Mouse (Mus musculus) CH12.LX (cell line): ENCODE results near the gene Slc4a1. TPM values are rescaled to one million over a fixed set of nuclear protein-coding genes. Genes with fewer than 3 reads are reported as not detected.

Experiments used
- DNase-seq: peaks from one replicate; pipeline ENCODE4 v3.0.0-alpha.2; 2013; ENCODE audit errors: extremely low read depth
- H3K27ac ChIP-seq: 2 replicates; pipeline ENCODE4 v1.5.1; 2012; ENCODE audit warnings: low read depth, mild to moderate bottlenecking, control low read depth, moderate library complexity; ENCODE audit not compliant: insufficient read depth
- H3K27me3 ChIP-seq: replicated peaks from 2 replicates; pipeline ENCODE3; 2012; ENCODE audit warnings: inconsistent platforms
- H3K36me3 ChIP-seq, 2 experiments: replicated peaks in 1 of 2; 2 replicates each; pipeline versions ENCODE3 to v1.6.1; 2012; ENCODE audit warnings: inconsistent platforms in 1 of 2, low read length in 1 of 2, mild to moderate bottlenecking in 1 of 2, mixed read lengths in 1 of 2, moderate library complexity in 1 of 2; ENCODE audit not compliant: control insufficient read depth in 1 of 2, insufficient read depth in 1 of 2
- H3K4me1 ChIP-seq, 2 experiments: 2 replicates each; pipeline ENCODE4 v1.6.1; 2012; ENCODE audit warnings: inconsistent platforms in 1 of 2, moderate library complexity in 1 of 2; ENCODE audit not compliant: insufficient read depth in 2 of 2, control insufficient read depth in 1 of 2
- H3K4me2 ChIP-seq: 2 replicates; pipeline ENCODE4 v1.6.1; 2012; ENCODE audit warnings: low read depth, mild to moderate bottlenecking, control low read depth; ENCODE audit not compliant: poor library complexity, insufficient read depth, severe bottlenecking
- H3K4me3 ChIP-seq, 3 experiments: fragments of 150-350 bp in 1 of 3; sonication (generic) in 1 of 3; replicated peaks in 1 of 3; 2 replicates each; pipeline versions ENCODE3 to v1.5.1; 2011 to 2012; ENCODE audit warnings: low read depth in 2 of 3, low read length in 2 of 3, mild to moderate bottlenecking in 2 of 3, moderate library complexity in 2 of 3, control low read depth in 1 of 3, improper control_type of control experiment in 1 of 3, inconsistent platforms in 1 of 3, mixed read lengths in 1 of 3; ENCODE audit not compliant: poor library complexity in 1 of 3
- H3K79me2 ChIP-seq: replicated peaks from 2 replicates; pipeline ENCODE4 v1.6.1; 2012; ENCODE audit warnings: mild to moderate bottlenecking, moderate library complexity; ENCODE audit not compliant: control insufficient read depth, poor library complexity, insufficient read depth, severe bottlenecking; ENCODE audit errors: extremely low read depth
- H3K9ac ChIP-seq: 2 replicates; pipeline ENCODE4 v1.6.1; 2012; ENCODE audit warnings: low read depth, mild to moderate bottlenecking, control low read depth, moderate library complexity; ENCODE audit not compliant: insufficient read depth
- H3K9me3 ChIP-seq: replicated peaks from 2 replicates; pipeline ENCODE3; 2012; ENCODE audit warnings: low read length, inconsistent platforms, mixed read lengths
- CHD2 ChIP-seq: IDR thresholded peaks from 2 replicates; pipeline ENCODE4 v1.6.1; 2011; ENCODE audit warnings: low read length, improper control_type of control experiment
- CTCF ChIP-seq, 2 experiments: IDR thresholded peaks in 1 of 2; conservative IDR thresholded peaks in 1 of 2; 2 replicates each; pipeline ENCODE4 v1.5.1; 2011 to 2012; ENCODE audit warnings: low read depth in 2 of 2, low read length in 2 of 2, improper control_type of control experiment in 1 of 2, inconsistent platforms in 1 of 2, mild to moderate bottlenecking in 1 of 2, moderate library complexity in 1 of 2
- MAX ChIP-seq: IDR thresholded peaks from 2 replicates; pipeline ENCODE4 v1.6.1; 2011; ENCODE audit warnings: low read length, improper control_type of control experiment
- MYC ChIP-seq: IDR thresholded peaks from 2 replicates; pipeline ENCODE4 v1.6.1; 2011; ENCODE audit warnings: low read depth, mild to moderate bottlenecking, improper control_type of control experiment, low read length
- PAX5 ChIP-seq: IDR thresholded peaks from 2 replicates; pipeline ENCODE4 v1.6.1; 2012; ENCODE audit warnings: low read length, inconsistent platforms, mixed read lengths
- POLR2AphosphoS2 ChIP-seq: IDR thresholded peaks from 2 replicates; pipeline ENCODE4 v1.6.1; 2011; ENCODE audit warnings: low read depth, low read length, improper control_type of control experiment
- RAD21 ChIP-seq: IDR thresholded peaks from 2 replicates; pipeline ENCODE4 v1.6.1; 2011; ENCODE audit warnings: low read depth, mild to moderate bottlenecking, low read length, improper control_type of control experiment, moderate library complexity
- SMC3 ChIP-seq: IDR thresholded peaks from 2 replicates; pipeline ENCODE4 v1.6.1; 2011; ENCODE audit warnings: low read depth, low read length, improper control_type of control experiment
- ZKSCAN1 ChIP-seq: IDR thresholded peaks from 2 replicates; pipeline ENCODE4 v1.6.1; 2012; ENCODE audit warnings: low read depth, inconsistent platforms, low read length, improper control_type of control experiment, borderline replicate concordance
- ZNF384 ChIP-seq: IDR thresholded peaks from 2 replicates; pipeline ENCODE4 v1.6.1; 2012; ENCODE audit warnings: low read depth, low read length, improper control_type of control experiment, inconsistent platforms
- dilution Hi-C: fragments of 300-500 bp; cut with MboI; formaldehyde crosslinking; loops from 2 replicates; pipeline ENCODE4 v1.14.3; 2020; ENCODE audit warnings: low sequenced_read_pairs; ENCODE audit not compliant: extremely low pct_unique_long_range_greater_than_20kb, extremely low pct_ligation_motif_present
- in situ Hi-C: fragments of 300-500 bp; cut with MboI; formaldehyde crosslinking; loops from 3 replicates; pipeline ENCODE4 v1.14.3; 2019; ENCODE audit warnings: low sequenced_read_pairs, low pct_ligation_motif_present, low pct_unique_long_range_greater_than_20kb, mixed read lengths
- polyA plus RNA-seq: library from polyadenylated mRNA; unstranded; fragments of >175 nt; gene quantifications from 2 replicates; pipeline ENCODE4 v1.2.1, GENCODE M21; 2012; ENCODE audit warnings: low read depth; ENCODE audit not compliant: insufficient read length
- total RNA-seq, 2 experiments: library from RNA; depleted of rRNA; stranded (reverse); fragments of 300-350 nt in 1 of 2; fragments of >200 nt in 1 of 2; gene quantifications; 2 replicates each; pipeline ENCODE4 v1.2.3; 2012 to 2014

Gene Slc4a1
- total and polyA plus RNA-seq, 3 experiments: 0.08 TPM; not detected in 2

GRCm38 (mm10) chr11:102304141-102304540 lies 61.9 kb downstream of the Slc4a1 start:
- H3K4me1 ChIP-seq: peaks cover 0 to 14% of the 10 kb centered on the region in 2 experiments; a peak in 3 of 4 replicates
- dilution Hi-C loops: loop anchor here (25.0 kb wide), 1 partner anchor 108 kb away; the partner anchor contains the start of gene Slc25a39
- H3K4me3 ChIP-seq: no peak overlapping the region
- no peak overlapping the region for H3K4me2 ChIP-seq
- DNase-seq: no peak
- in situ Hi-C loops: loop anchor here (5.0 kb wide), 1 partner anchor 128 kb away; the partner anchor contains the start of gene Grn
- peaks cover 30 to 46% of the 10 kb centered on the region in 2 experiments for H3K36me3 ChIP-seq
- H3K27me3 ChIP-seq: no peaks in the 10 kb centered on the region
- peak; percentile 36; the same call in 1 of the 2 replicates for TF ChIP-seq CHD2
- no peak; the same call in 1 of the 2 replicates for TF ChIP-seq POLR2AphosphoS2
- H3K27ac ChIP-seq: no peak overlapping the region
- no peaks in the 10 kb centered on the region for H3K79me2 ChIP-seq
- H3K9ac ChIP-seq: no peak overlapping the region
- peaks cover 2% of the 10 kb centered on the region for H3K9me3 ChIP-seq

- no peak overlapping the region for H3K4me3 ChIP-seq
- H3K79me2 ChIP-seq: peaks cover 9% of the 10 kb centered on the region
- peaks cover 5 to 28% of the 10 kb centered on the region in 2 experiments; a peak in 3 of 4 replicates for H3K4me1 ChIP-seq
- peaks cover 2% of the 10 kb centered on the region for H3K9me3 ChIP-seq
- peaks cover 0 to 9% of the 10 kb centered on the region in 2 experiments for H3K36me3 ChIP-seq
- TF ChIP-seq CHD2: no peak
- TF ChIP-seq SMC3: peak; percentile 66
- TF ChIP-seq PAX5: no peak
- TF ChIP-seq CTCF (conservative IDR thresholded peaks at IDR 0.05 in 1 of 2, IDR thresholded peaks at IDR 0.05 in 1 of 2; ENCODE audit: low read depth in 2 of 2, low read length in 2 of 2): peak; percentile 76 to 78
- peak; percentile 66 for TF ChIP-seq RAD21
- no peak for TF ChIP-seq ZKSCAN1
- TF ChIP-seq MYC: 0 out of 2 replicates have a peak, but pooled peaks have one; percentile 32
- TF ChIP-seq MAX: peak; percentile 48; the same call in 1 of the 2 replicates
- peak; percentile 97 for TF ChIP-seq ZNF384
- peak; percentile 87 for DNase-seq
- H3K4me2 ChIP-seq: no peak overlapping the region
- H3K27me3 ChIP-seq: no peaks in the 10 kb centered on the region
- H3K9ac ChIP-seq: no peak overlapping the region
- dilution Hi-C loops: loop anchor here (25.0 kb wide), 1 partner anchor 112 kb away; the partner anchor contains the start of gene Slc25a39
- in situ Hi-C loops: loop anchor here (5.0 kb wide), 1 partner anchor 132 kb away; the partner anchor contains the start of gene Grn
- no peak overlapping the region for H3K27ac ChIP-seq
These were observed 66.2 kb downstream of the Slc4a1 start for GRCm38 (mm10) chr11:102299839-102300238.

Other genes with a start within 250 kb of the Slc4a1 start
- not detected in 2 replicates for gene Nags, start 220.7 kb downstream of the Slc4a1 start, total RNA-seq (2012; rRNA removed)
- gene Nags, start 220.7 kb downstream of the Slc4a1 start, total RNA-seq (2014; rRNA removed): not detected in 2 replicates
- gene Nags, start 220.7 kb downstream of the Slc4a1 start, polyA plus RNA-seq: not detected in 2 replicates
- gene Tmem101, start 209.8 kb downstream of the Slc4a1 start, total RNA-seq (2012; rRNA removed): 56.7 and 63.1 TPM in 2 replicates
- gene Tmem101, start 209.8 kb downstream of the Slc4a1 start, total RNA-seq (2014; rRNA removed): 36.1 and 38.5 TPM in 2 replicates
- 29.7 and 35.4 TPM in 2 replicates for gene Tmem101, start 209.8 kb downstream of the Slc4a1 start, polyA plus RNA-seq
- 66.9 and 78.7 TPM in 2 replicates for gene Lsm12, start 180.9 kb downstream of the Slc4a1 start, total RNA-seq (2012; rRNA removed)
- 70.0 and 78.9 TPM in 2 replicates for gene Lsm12, start 180.9 kb downstream of the Slc4a1 start, total RNA-seq (2014; rRNA removed)
- 164 and 185 TPM in 2 replicates for gene Lsm12, start 180.9 kb downstream of the Slc4a1 start, polyA plus RNA-seq
- gene G6pc3, start 176.6 kb downstream of the Slc4a1 start, total RNA-seq (2012; rRNA removed): 31.9 and 34.7 TPM in 2 replicates
- 26.3 and 31.3 TPM in 2 replicates for gene G6pc3, start 176.6 kb downstream of the Slc4a1 start, total RNA-seq (2014; rRNA removed)
- gene G6pc3, start 176.6 kb downstream of the Slc4a1 start, polyA plus RNA-seq: 65.6 and 72.3 TPM in 2 replicates
- 49.6 and 49.9 TPM in 2 replicates for gene Hdac5, start 136.0 kb downstream of the Slc4a1 start, total RNA-seq (2012; rRNA removed)
- gene Hdac5, start 136.0 kb downstream of the Slc4a1 start, total RNA-seq (2014; rRNA removed): 23.3 and 24.9 TPM in 2 replicates
- 46.4 and 53.9 TPM in 2 replicates for gene Hdac5, start 136.0 kb downstream of the Slc4a1 start, polyA plus RNA-seq
- gene BC030867, start 117.3 kb downstream of the Slc4a1 start, total RNA-seq (2012; rRNA removed): 25.6 and 26.2 TPM in 2 replicates
- gene BC030867, start 117.3 kb downstream of the Slc4a1 start, total RNA-seq (2014; rRNA removed): 9.7 and 11.4 TPM in 2 replicates
- 34.0 and 35.2 TPM in 2 replicates for gene BC030867, start 117.3 kb downstream of the Slc4a1 start, polyA plus RNA-seq
- 0.04 TPM in 1 of 2 replicates, not detected in the other for gene Asb16, start 97.5 kb downstream of the Slc4a1 start, total RNA-seq (2012; rRNA removed)
- not detected in 2 replicates for gene Asb16, start 97.5 kb downstream of the Slc4a1 start, total RNA-seq (2014; rRNA removed)
- not detected in 2 replicates for gene Asb16, start 97.5 kb downstream of the Slc4a1 start, polyA plus RNA-seq
- 27.8 and 31.0 TPM in 2 replicates for gene Tmub2, start 81.3 kb downstream of the Slc4a1 start, total RNA-seq (2012; rRNA removed)
- gene Tmub2, start 81.3 kb downstream of the Slc4a1 start, total RNA-seq (2014; rRNA removed): 24.8 and 27.0 TPM in 2 replicates
- 32.4 and 32.9 TPM in 2 replicates for gene Tmub2, start 81.3 kb downstream of the Slc4a1 start, polyA plus RNA-seq
- gene Atxn7l3, start 69.6 kb downstream of the Slc4a1 start, total RNA-seq (2012; rRNA removed): 46.6 and 51.3 TPM in 2 replicates
- gene Atxn7l3, start 69.6 kb downstream of the Slc4a1 start, total RNA-seq (2014; rRNA removed): 38.3 and 40.7 TPM in 2 replicates
- gene Atxn7l3, start 69.6 kb downstream of the Slc4a1 start, polyA plus RNA-seq: 52.0 and 59.0 TPM in 2 replicates
- gene Ubtf, start 46.5 kb downstream of the Slc4a1 start, total RNA-seq (2012; rRNA removed): 126 and 142 TPM in 2 replicates
- 89.9 and 99.8 TPM in 2 replicates for gene Ubtf, start 46.5 kb downstream of the Slc4a1 start, total RNA-seq (2014; rRNA removed)
- gene Ubtf, start 46.5 kb downstream of the Slc4a1 start, polyA plus RNA-seq: 124 and 149 TPM in 2 replicates
- gene Rundc3a, start 27.2 kb upstream of the Slc4a1 start, total RNA-seq (2012; rRNA removed): 9.0 and 16.3 TPM in 2 replicates
- 1.3 and 1.4 TPM in 2 replicates for gene Rundc3a, start 27.2 kb upstream of the Slc4a1 start, total RNA-seq (2014; rRNA removed)
- gene Rundc3a, start 27.2 kb upstream of the Slc4a1 start, polyA plus RNA-seq: 3.3 and 4.8 TPM in 2 replicates
- 169 and 199 TPM in 2 replicates for gene Slc25a39, start 41.7 kb upstream of the Slc4a1 start, total RNA-seq (2012; rRNA removed)
- 108 and 112 TPM in 2 replicates for gene Slc25a39, start 41.7 kb upstream of the Slc4a1 start, total RNA-seq (2014; rRNA removed)
- 198 and 226 TPM in 2 replicates for gene Slc25a39, start 41.7 kb upstream of the Slc4a1 start, polyA plus RNA-seq
- 106 and 165 TPM in 2 replicates for gene Grn, start 64.1 kb upstream of the Slc4a1 start, total RNA-seq (2012; rRNA removed)
- 63.7 and 80.6 TPM in 2 replicates for gene Grn, start 64.1 kb upstream of the Slc4a1 start, total RNA-seq (2014; rRNA removed)
- gene Grn, start 64.1 kb upstream of the Slc4a1 start, polyA plus RNA-seq: 420 and 453 TPM in 2 replicates
- gene Fam171a2, start 81.5 kb upstream of the Slc4a1 start, total RNA-seq (2012; rRNA removed): not detected in 2 replicates
- gene Fam171a2, start 81.5 kb upstream of the Slc4a1 start, total RNA-seq (2014; rRNA removed): not detected in 2 replicates
- not detected in 2 replicates for gene Fam171a2, start 81.5 kb upstream of the Slc4a1 start, polyA plus RNA-seq
- 2.2 and 3.0 TPM in 2 replicates for gene Itga2b, start 103.9 kb upstream of the Slc4a1 start, total RNA-seq (2012; rRNA removed)
- gene Itga2b, start 103.9 kb upstream of the Slc4a1 start, total RNA-seq (2014; rRNA removed): 0.81 and 0.95 TPM in 2 replicates
- gene Itga2b, start 103.9 kb upstream of the Slc4a1 start, polyA plus RNA-seq: 2.3 and 3.6 TPM in 2 replicates
- gene Gpatch8, start 190.2 kb upstream of the Slc4a1 start, total RNA-seq (2012; rRNA removed): 15.4 and 16.6 TPM in 2 replicates
- 10.2 and 11.5 TPM in 2 replicates for gene Gpatch8, start 190.2 kb upstream of the Slc4a1 start, total RNA-seq (2014; rRNA removed)
- 24.7 and 27.4 TPM in 2 replicates for gene Gpatch8, start 190.2 kb upstream of the Slc4a1 start, polyA plus RNA-seq
- gene Gm11627, start 213.3 kb upstream of the Slc4a1 start, total RNA-seq (2012; rRNA removed): 0.42 TPM in 1 of 2 replicates, not detected in the other
- gene Gm11627, start 213.3 kb upstream of the Slc4a1 start, total RNA-seq (2014; rRNA removed): 0.46 and 0.63 TPM in 2 replicates
- gene Gm11627, start 213.3 kb upstream of the Slc4a1 start, polyA plus RNA-seq: 0.38 TPM in 1 of 2 replicates, not detected in the other
- gene Fzd2, start 238.2 kb upstream of the Slc4a1 start, total RNA-seq (2012; rRNA removed): 0.08 and 0.13 TPM in 2 replicates
- 0.23 and 0.35 TPM in 2 replicates for gene Fzd2, start 238.2 kb upstream of the Slc4a1 start, total RNA-seq (2014; rRNA removed)
- gene Fzd2, start 238.2 kb upstream of the Slc4a1 start, polyA plus RNA-seq: 0.15 and 0.20 TPM in 2 replicates